Mouse (Mus musculus) cerebellum, adult 18-20 months (tissue): ENCODE data around the gene Dennd1b.
A peak's percentile ranks its signal among the peaks of the same experiment; 100 is the strongest.

Experiments used
- DNase-seq, 2 experiments: peaks; one replicate each; pipeline ENCODE4 v3.0.0; 2021

Dennd1b gene

GRCm38 (mm10) chr1:138963161-138963867 is at the start of gene Dennd1b:
TSS of gene Dennd1b (plus strand) at chr1:138963435.
- peak; percentile 67 to 81 for DNase-seq

- no peak for DNase-seq
These were observed 47.6 kb upstream of the Dennd1b start for GRCm38 (mm10) chr1:138915596-138915995.

- DNase-seq: no peak
These were observed 43.6 kb upstream of the Dennd1b start for GRCm38 (mm10) chr1:138919601-138920000.

GRCm38 (mm10) chr1:138920082-138920481 is 43.2 kb upstream of the Dennd1b start:
- DNase-seq: no peak

GRCm38 (mm10) chr1:138920799-138921198 is 42.4 kb upstream of the Dennd1b start:
- DNase-seq: no peak

GRCm38 (mm10) chr1:138922886-138923285 is 40.3 kb upstream of the Dennd1b start:
- DNase-seq: no peak

GRCm38 (mm10) chr1:138924282-138924681 is 39.0 kb upstream of the Dennd1b start:
- DNase-seq: no peak

GRCm38 (mm10) chr1:138928671-138929483 is 34.4 kb upstream of the Dennd1b start:
- DNase-seq: no peak

GRCm38 (mm10) chr1:138929985-138930384 is 33.2 kb upstream of the Dennd1b start:
- no peak for DNase-seq

- no peak for DNase-seq
These were observed 32.4 kb upstream of the Dennd1b start for GRCm38 (mm10) chr1:138930856-138931255.

- DNase-seq: no peak
These were observed 27.1 kb upstream of the Dennd1b start for GRCm38 (mm10) chr1:138936169-138936568.

- DNase-seq: no peak
These were observed 25.4 kb upstream of the Dennd1b start for GRCm38 (mm10) chr1:138937686-138938370.

GRCm38 (mm10) chr1:138939579-138940139 is 23.6 kb upstream of the Dennd1b start:
- DNase-seq: no peak

- DNase-seq: no peak
These were observed 22.8 kb upstream of the Dennd1b start for GRCm38 (mm10) chr1:138940407-138940806.

- DNase-seq: no peak
These were observed 11.1 kb upstream of the Dennd1b start for GRCm38 (mm10) chr1:138952173-138952572.

- no peak for DNase-seq
These were observed 8.3 kb upstream of the Dennd1b start for GRCm38 (mm10) chr1:138954978-138955377.

GRCm38 (mm10) chr1:138955455-138955854 is 7.8 kb upstream of the Dennd1b start:
- DNase-seq: no peak

- DNase-seq: no peak
These were observed 6.7 kb upstream of the Dennd1b start for GRCm38 (mm10) chr1:138956511-138956910.

- no peak for DNase-seq
These were observed 6.1 kb upstream of the Dennd1b start for GRCm38 (mm10) chr1:138957111-138957510.

GRCm38 (mm10) chr1:138958863-138959262 is 4.4 kb upstream of the Dennd1b start:
- DNase-seq: no peak

- no peak for DNase-seq
These were observed 3.2 kb upstream of the Dennd1b start for GRCm38 (mm10) chr1:138959903-138960483.

GRCm38 (mm10) chr1:138962266-138963101 is 751 bp upstream of the Dennd1b start:
- no peak for DNase-seq
